Mouse (Mus musculus) heart, embryonic 16.5 days (tissue): ENCODE data around the gene Mrpl50. TPM values are rescaled to one million over a fixed set of nuclear protein-coding genes. Genes with fewer than 3 reads are reported as not detected.
"Not testable (repeated sequence)": the region's sequence is repeated elsewhere in the genome, so short reads cannot be mapped to it uniquely, and the experiment has no call there.

Experiments
- ATAC-seq: fragments of 200-750 bp; cut with Nextera tagmentation; replicated peaks from 2 replicates; pipeline ENCODE4 v1.8.0; 2017; ENCODE audit warnings: moderate number of reproducible peaks; ENCODE audit not compliant: insufficient read depth, low FRiP score; ENCODE audit errors: extremely low read depth
- H3K27ac ChIP-seq: fragments of 300-500 bp; sonication (generic); 2 replicates; pipeline ENCODE4 v1.5.1; 2014; ENCODE audit warnings: mild to moderate bottlenecking, low read length, control low read depth, moderate library complexity
- H3K27me3 ChIP-seq: fragments of 300-500 bp; sonication (generic); 2 replicates; pipeline ENCODE4 v1.6.1; 2014; ENCODE audit warnings: low read length, mixed read lengths; ENCODE audit not compliant: control insufficient read depth, insufficient read depth
- H3K36me3 ChIP-seq: fragments of 300-500 bp; sonication (generic); 2 replicates; pipeline ENCODE4 v1.6.1; 2014; ENCODE audit not compliant: control insufficient read depth, insufficient read depth
- H3K4me1 ChIP-seq: fragments of 300-500 bp; sonication (generic); 2 replicates; pipeline ENCODE4 v1.6.1; 2014; ENCODE audit warnings: low read length, mixed read lengths; ENCODE audit not compliant: control insufficient read depth, insufficient read depth
- H3K4me2 ChIP-seq: fragments of 300-500 bp; sonication (generic); 2 replicates; pipeline ENCODE4 v1.6.1; 2014; ENCODE audit warnings: low read depth, mild to moderate bottlenecking, control low read depth, low read length
- H3K4me3 ChIP-seq: fragments of 300-500 bp; sonication (generic); 2 replicates; pipeline ENCODE4 v1.5.1; 2014; ENCODE audit warnings: mild to moderate bottlenecking, control low read depth, low read length
- H3K9ac ChIP-seq: fragments of 300-500 bp; sonication (generic); 2 replicates; pipeline ENCODE4 v1.6.1; 2014; ENCODE audit warnings: low read length, control low read depth
- H3K9me3 ChIP-seq: fragments of 300-500 bp; sonication (generic); replicated peaks from 2 replicates; pipeline ENCODE4 v1.6.1; 2016; ENCODE audit warnings: low read length; ENCODE audit not compliant: control insufficient read depth
- WGBS: fragments of 180-500 bp; shearing (Covaris S2); extraction: QIAGEN DNeasy Blood & Tissue Kit; methylation state at CpG from one replicate; pipeline ENCODE4 v1.1.7; 2014; 5-methylcytosine and 5-hydroxymethylcytosine counted together
- polyA plus RNA-seq: library from polyadenylated mRNA; unstranded; fragments of >200 nt; fragmentation: Nextera tagmentation; extraction: Ambion mirVana; gene quantifications from 2 replicates; pipeline ENCODE4 v1.2.1, GENCODE M21; 2015

The Mrpl50 gene
- polyA plus RNA-seq, 1 experiment from 2014 or later: 69.5 TPM

DNA sequence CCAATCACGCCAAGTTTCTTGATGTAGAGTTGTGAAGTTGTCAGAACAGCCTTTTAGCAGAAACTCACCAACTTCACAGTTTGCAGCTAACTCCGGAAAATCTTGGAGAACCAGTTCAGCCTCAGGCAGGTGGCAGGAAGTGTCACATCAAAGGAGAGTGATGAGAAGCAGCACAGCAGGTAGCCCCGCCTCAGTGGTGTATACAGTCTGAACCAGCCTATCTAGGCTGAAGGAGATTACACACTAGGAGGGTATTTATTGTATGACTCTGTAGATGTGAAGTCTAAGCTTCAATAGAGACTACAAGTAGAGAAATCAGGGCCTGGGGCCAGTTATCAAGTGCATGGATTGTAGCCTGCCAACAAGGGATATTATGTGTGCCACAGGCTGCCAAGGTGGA is 40.0 kb downstream of the Mrpl50 start:
- Histone ChIP-seq H3K36me3 (no peaks in the 10 kb centered on the region), H3K9me3 (no peaks in the 10 kb centered on the region), H3K4me1 (peaks cover 4% of the 10 kb centered on the region; the same call in 1 of the 2 replicates), H3K4me3 (no peak overlapping the region), H3K9ac (no peak overlapping the region), H3K27ac (no peak overlapping the region), H3K4me2 (no peak overlapping the region; the same call in 1 of the 2 replicates), H3K27me3 (0 out of 2 replicates have a peak, but pooled peaks cover 2% of the 10 kb centered on the region)
- ATAC-seq: no peak
- WGBS: 55% methylated on average over 3 of the region's 3 CpGs

DNA sequence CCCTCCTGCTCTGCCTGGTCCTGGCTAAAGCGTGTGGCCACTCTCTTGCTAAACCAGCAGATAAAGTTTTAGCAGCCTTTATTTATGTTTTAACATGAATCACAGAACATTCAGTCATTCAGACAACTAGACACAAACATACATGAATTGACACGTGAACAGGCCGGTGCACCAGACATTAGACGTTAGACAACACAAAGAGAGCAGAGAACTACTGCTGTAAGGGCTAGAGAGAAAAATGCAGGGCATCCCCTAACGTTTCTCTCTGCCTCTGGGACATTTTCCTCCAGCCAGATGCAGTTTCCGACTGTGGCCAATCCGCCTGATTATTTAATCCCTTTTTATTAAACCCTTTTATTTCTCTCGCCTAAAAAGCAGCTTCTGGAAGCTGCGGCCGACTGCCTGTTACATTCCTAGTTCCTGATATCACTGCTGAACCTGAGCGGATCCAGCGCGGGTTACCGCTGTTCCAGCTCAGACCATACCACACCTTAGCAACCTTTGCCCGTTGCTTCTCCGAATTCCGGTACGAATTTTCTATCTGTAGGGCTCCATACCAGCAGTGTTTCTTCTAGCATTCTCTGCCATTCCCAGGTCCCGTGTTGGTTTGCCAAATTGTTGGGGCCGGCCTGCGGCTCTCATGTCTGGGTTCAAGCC is 40.7 kb downstream of the Mrpl50 start:
- Histone ChIP-seq H3K9me3 (no peaks in the 10 kb centered on the region), H3K4me2 (peak overlapping the region; percentile 40), H3K4me1 (peaks cover 4% of the 10 kb centered on the region; the same call in 1 of the 2 replicates), H3K36me3 (no peaks in the 10 kb centered on the region), H3K9ac (no peak overlapping the region; the same call in 1 of the 2 replicates), H3K27me3 (0 out of 2 replicates have a peak, but pooled peaks cover 2% of the 10 kb centered on the region), H3K4me3 (peak overlapping the region; percentile 14; the same call in 1 of the 2 replicates), H3K27ac (no peak overlapping the region)
- no peak for ATAC-seq
- 21% methylated on average over 21 of the region's 21 CpGs for WGBS

DNA sequence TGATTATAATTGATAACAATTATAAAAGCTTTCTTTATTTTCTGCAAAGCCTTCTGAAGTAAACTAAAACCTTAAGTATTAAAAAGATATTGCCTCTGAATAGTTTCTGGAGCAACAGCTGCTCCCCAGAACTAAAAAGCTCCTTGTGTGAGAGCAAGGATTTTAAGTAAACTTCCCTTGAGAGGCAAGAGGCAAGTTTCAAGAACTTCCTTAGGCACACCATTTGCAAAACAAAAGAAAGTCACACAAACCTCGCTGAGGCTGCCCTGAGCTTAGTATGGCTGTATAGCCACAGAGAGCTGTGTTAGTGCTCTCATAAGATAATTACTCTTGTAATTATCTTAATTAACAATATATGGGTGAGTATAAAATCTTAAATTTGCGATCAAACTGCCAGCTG is 41.9 kb downstream of the Mrpl50 start:
- not testable (repeated sequence) for H3K27me3 ChIP-seq, H3K27ac ChIP-seq, ATAC-seq, H3K36me3 ChIP-seq, H3K9ac ChIP-seq, H3K4me2 ChIP-seq, H3K9me3 ChIP-seq, H3K4me1 ChIP-seq, H3K4me3 ChIP-seq
- 65% methylated on average over 2 of the region's 2 CpGs for WGBS

DNA sequence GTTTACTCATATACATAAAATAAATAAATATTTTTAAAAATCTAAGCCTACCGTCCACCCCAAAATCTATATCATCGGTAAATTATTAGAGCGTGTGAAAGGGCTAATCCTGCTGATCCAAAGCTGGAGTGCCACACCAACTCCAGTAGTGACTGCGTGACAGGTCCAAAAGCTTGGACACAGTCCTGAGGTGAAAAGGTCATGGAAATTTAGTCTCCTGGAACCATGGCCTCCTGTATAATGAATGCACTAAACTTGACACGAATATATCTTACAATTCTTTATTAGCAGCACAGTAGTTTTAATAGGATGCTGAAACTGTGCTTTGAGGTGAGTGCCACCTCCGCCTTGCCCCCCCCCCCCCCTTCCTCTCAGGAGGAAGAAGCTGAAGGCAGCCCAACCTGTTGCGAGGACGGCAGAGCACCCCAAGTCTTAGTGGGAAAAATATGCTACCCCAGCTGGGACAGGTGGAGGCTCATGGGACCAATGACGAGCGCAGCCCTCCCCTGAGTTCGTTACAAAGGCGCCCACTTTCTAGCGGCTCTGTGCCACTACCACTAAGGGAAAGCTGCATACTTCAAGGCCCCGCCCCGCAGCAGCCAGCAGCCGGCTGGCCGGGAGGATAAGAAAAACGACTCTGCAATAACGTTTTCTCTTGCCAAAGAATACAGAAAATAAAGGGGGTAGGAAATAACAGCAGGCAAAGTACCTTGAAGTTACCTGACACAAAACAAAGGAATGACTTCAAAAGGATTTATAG is 42.6 kb downstream of the Mrpl50 start:
- peak overlapping the region; percentile 62 for H3K9ac ChIP-seq

DNA sequence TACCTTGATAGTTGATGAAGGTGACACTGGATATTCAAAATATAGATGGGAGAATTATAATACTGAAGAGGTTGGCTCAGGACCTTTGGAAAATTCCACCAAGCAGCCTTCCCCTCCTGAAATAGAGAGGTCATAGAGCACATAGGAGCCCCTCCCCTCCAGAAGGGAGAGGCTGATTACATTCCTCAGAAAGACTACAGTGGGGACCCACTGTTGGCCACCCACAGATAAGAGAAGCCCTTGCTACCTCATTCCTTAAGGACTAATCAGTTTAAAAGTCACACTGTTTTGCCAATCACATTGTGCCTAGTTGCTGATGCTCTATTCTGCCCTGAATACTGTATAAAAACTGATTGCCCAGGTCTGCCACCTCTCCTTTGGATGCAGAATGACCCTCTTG is 46.3 kb downstream of the Mrpl50 start:
- Histone ChIP-seq H3K4me3 (no peak overlapping the region), H3K4me1 (peaks cover 2% of the 10 kb centered on the region; the same call in 1 of the 2 replicates), H3K9ac (no peak overlapping the region), H3K27me3 (no peaks in the 10 kb centered on the region), H3K4me2 (no peak overlapping the region), H3K36me3 (no peaks in the 10 kb centered on the region), H3K9me3 (no peaks in the 10 kb centered on the region), H3K27ac (no peak overlapping the region)
- ATAC-seq: no peak

More for the DNA sequence above, 42.6 kb downstream of the Mrpl50 start:
- H3K27me3 ChIP-seq: 0 out of 2 replicates have a peak, but pooled peaks cover 2% of the 10 kb centered on the region
- no peak overlapping the region for H3K27ac ChIP-seq
- no peaks in the 10 kb centered on the region for H3K36me3 ChIP-seq
- H3K4me3 ChIP-seq: peak overlapping the region; percentile 47
- 19% methylated on average over 19 of the region's 19 CpGs for WGBS
- no peak; the same call in 1 of the 2 replicates for ATAC-seq
- H3K4me1 ChIP-seq: peaks cover 4% of the 10 kb centered on the region; the same call in 1 of the 2 replicates
- no peaks in the 10 kb centered on the region for H3K9me3 ChIP-seq
- peak overlapping the region; percentile 69 for H3K4me2 ChIP-seq

DNA sequence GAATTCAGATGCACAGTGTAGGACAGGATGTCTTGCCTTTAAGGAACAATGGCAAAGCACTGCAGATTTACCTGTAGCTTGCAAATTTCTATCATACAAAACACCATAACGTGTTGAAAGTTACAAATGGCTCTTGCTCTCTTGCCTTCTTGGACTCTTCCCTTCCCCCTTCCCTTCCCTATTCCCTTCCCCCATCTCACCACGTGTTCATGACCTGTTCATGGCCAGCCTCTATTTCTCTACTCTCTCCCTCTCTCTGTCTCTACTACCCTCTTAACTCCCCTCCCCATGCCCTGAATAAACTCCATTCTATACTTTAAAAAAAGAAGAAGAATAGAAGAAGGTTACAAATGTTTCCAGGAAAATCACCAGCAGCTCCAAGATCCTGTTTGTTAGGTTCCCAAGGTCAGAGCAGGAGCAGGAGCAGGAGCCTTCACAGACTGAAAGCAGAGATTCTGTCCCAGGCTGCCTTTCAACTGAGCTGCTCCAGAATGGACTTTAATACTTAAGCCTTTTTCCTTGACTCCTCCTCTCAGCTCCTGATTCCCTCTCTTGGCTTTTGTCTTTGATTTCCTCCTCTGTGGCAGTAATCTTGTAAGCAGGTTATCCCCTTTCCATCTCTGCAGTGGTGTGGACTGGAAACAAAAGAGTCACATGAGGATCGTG is 47.3 kb downstream of the Mrpl50 start, which contains the start of gene Acnat1:
TSS of gene Acnat1 (minus strand) at position 478 of the 666 bp plus-strand sequence.
- H3K36me3 ChIP-seq: no peaks in the 10 kb centered on the region
- no peak within 1 kb of the TSS for H3K4me3 ChIP-seq
- H3K4me2 ChIP-seq: no peak within 1 kb of the TSS
- 53% methylated on average over 3 of the region's 3 CpGs for WGBS
- H3K4me1 ChIP-seq: peaks cover 2% of the 10 kb centered on the region; the same call in 1 of the 2 replicates
- ATAC-seq: no peak
- no peaks in the 10 kb centered on the region for H3K9me3 ChIP-seq
- H3K27ac ChIP-seq: no peak within 1 kb of the TSS
- no peak within 1 kb of the TSS for H3K9ac ChIP-seq
- no peaks in the 10 kb centered on the region for H3K27me3 ChIP-seq

DNA sequence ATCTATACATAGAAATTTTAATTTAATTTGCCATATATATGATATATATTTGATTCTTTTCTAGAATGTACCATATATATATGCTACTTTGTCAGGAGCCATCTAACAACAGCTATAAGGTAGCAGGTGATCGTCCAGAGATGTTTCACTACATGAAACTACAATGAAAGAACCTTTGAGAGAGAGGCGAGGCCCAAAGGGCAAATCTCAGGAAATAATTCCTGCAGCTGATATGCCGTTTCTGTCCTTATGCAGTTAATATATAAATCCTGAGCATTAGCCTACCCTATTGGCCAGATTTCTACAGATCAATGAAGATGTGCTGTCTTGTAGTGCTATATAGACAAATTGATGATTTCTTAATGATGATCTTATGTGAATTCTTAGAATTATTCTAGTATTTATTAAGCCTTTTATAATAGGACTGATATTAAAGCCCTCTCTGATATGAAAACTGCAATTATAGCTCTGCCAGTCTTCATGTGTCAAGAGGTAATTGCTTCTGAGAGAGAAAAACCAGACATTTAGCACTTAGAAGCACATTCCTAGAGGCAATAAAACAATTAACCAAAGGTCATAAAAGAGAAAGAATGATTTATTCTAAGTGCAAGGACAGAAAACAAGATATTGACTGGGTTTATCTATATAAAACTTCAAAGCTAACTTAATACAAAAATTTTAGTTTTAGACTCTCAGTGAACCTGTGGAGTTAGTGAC is 51.3 kb downstream of the Mrpl50 start:
- WGBS: 75% methylated on average over 3 of the region's 3 CpGs
- no peak for ATAC-seq
- no peaks in the 10 kb centered on the region for H3K27me3 ChIP-seq

DNA sequence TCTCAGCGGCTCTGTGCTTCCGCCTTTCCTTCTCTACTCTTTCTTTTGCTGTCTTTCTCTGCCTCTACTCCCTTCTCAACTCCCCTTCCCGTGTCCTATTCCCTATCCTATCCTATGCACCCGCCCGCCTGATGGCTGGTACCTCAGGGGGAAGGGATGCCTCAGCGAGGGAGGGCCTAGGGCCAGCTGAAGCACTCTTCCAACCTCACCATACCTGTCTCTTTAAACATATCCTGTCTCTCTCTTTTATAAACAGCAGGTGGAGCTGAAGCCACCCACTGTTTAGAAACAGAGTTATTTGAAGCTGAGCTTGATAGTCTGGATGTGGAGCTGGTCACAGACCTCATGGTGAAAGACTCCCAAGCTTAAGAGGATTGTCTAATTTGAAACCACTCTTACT is 53.5 kb downstream of the Mrpl50 start:
- no peak overlapping the region for H3K27ac ChIP-seq
- no peaks in the 10 kb centered on the region for H3K27me3 ChIP-seq
- H3K4me2 ChIP-seq: no peak overlapping the region
- no peaks in the 10 kb centered on the region for H3K9me3 ChIP-seq
- no peak overlapping the region for H3K9ac ChIP-seq
- no peak overlapping the region for H3K4me3 ChIP-seq
- no peaks in the 10 kb centered on the region for H3K36me3 ChIP-seq
- no peaks in the 10 kb centered on the region for H3K4me1 ChIP-seq
- 87% methylated on average over 6 of the region's 6 CpGs for WGBS
- no peak for ATAC-seq

More for the DNA sequence above, 51.3 kb downstream of the Mrpl50 start:
- no peaks in the 10 kb centered on the region for H3K36me3 ChIP-seq
- no peak overlapping the region for H3K4me3 ChIP-seq
- no peak overlapping the region for H3K27ac ChIP-seq
- no peak overlapping the region for H3K9ac ChIP-seq
- H3K9me3 ChIP-seq: no peaks in the 10 kb centered on the region
- no peaks in the 10 kb centered on the region for H3K4me1 ChIP-seq
- H3K4me2 ChIP-seq: no peak overlapping the region
